Mouse (Mus musculus): ENCODE data around the gene Taar3. TPM values are rescaled to one million over a fixed set of nuclear protein-coding genes. Genes with fewer than 3 reads are reported as not detected.

Gene Taar3
- polyA plus RNA-seq, 1 experiment: not detected

- no peak for TF ChIP-seq MYOD1 (IDR thresholded peaks at IDR 0.05; ENCODE audit: control insufficient read depth in 1 of 3, insufficient read length in 2 of 3, low read depth in 2 of 3)
- TF ChIP-seq USF1 (IDR thresholded peaks at IDR 0.05; ENCODE audit: low read depth): no peak
- no peak for TF ChIP-seq TCF12 (IDR thresholded peaks at IDR 0.05; ENCODE audit: insufficient read depth, poor library complexity, severe bottlenecking)
- TF ChIP-seq POLR2AphosphoS2 (IDR thresholded peaks at IDR 0.05; ENCODE audit: insufficient read length, low read depth): no peak
- TF ChIP-seq POLR2A (IDR thresholded peaks at IDR 0.05; ENCODE audit: insufficient read length, low read depth): no peak
- no peak for TF ChIP-seq REST (IDR thresholded peaks at IDR 0.05; ENCODE audit: insufficient read depth, insufficient read length)
- TF ChIP-seq MAX (IDR thresholded peaks at IDR 0.05; ENCODE audit: low read depth): no peak
- TF ChIP-seq TCF3 (IDR thresholded peaks at IDR 0.05; ENCODE audit: insufficient read length, low read depth): no peak
- no peak for TF ChIP-seq SRF (IDR thresholded peaks at IDR 0.05; ENCODE audit: control insufficient read depth, insufficient read length, low read depth)
- no peak for TF ChIP-seq MYOG (IDR thresholded peaks at IDR 0.05; ENCODE audit: control insufficient read depth in 1 of 3, insufficient read depth in 1 of 3, insufficient read length in 2 of 3, low read depth in 2 of 3)
- no peak for TF ChIP-seq CEBPB (IDR thresholded peaks at IDR 0.05; ENCODE audit: insufficient read depth, poor library complexity, severe bottlenecking)
- no peak for TF ChIP-seq E2F4 (IDR thresholded peaks at IDR 0.05; ENCODE audit: insufficient read depth)
- H3K27me3 ChIP-seq (ENCODE audit: control insufficient read depth, insufficient read depth, insufficient read length): peaks cover 5% of the 10 kb centered on the region
- H3K79me2 ChIP-seq (ENCODE audit: control insufficient read depth, insufficient read depth): no peaks in the 10 kb centered on the region
- no peak within 1 kb of the TSS for H3K4me2 ChIP-seq (ENCODE audit: low read depth)
- H3K36me3 ChIP-seq (ENCODE audit: control insufficient read depth, insufficient read depth): no peaks in the 10 kb centered on the region
- no peak within 1 kb of the TSS for H3ac ChIP-seq (ENCODE audit: control insufficient read depth, insufficient read length)
- no peak within 1 kb of the TSS for H3K4me3 ChIP-seq
Observed at GRCm38 (mm10) chr10:23993381-23993780, 44.0 kb downstream of the Taar3 start, which contains the start of gene Taar7a. Taar7a (minus strand) TSS chr10:23993481.

DNA sequence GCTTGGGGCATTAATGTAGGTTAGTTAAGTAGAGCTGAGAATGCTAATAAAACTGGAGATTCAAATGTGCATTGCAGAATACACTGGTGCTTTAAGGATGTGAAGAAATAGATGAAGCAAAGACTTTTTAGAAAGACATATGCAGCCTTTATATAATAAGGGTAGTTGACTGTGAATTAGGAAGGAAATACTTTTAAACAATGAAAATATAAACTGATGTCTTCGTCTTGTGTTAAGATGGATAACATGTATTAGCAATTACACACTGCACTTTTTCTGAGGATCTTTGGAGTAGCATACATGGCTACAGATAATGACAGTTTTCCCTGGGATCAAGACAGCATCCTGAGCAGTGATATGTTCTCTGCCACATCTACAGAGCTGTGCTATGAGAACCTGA, 50.3 kb downstream of the Taar3 start, which contains the start of gene Taar7b:
Gene Taar7b (plus strand): TSS at position 301 of the 400 bp plus-strand sequence.
- Histone ChIP-seq H3K79me2 (ENCODE audit: control insufficient read depth, insufficient read depth) (no peaks in the 10 kb centered on the region), H3ac (ENCODE audit: control insufficient read depth, insufficient read length) (no peak within 1 kb of the TSS), H3K4me2 (ENCODE audit: low read depth) (no peak within 1 kb of the TSS), H3K4me3 (no peak within 1 kb of the TSS), H3K27me3 (ENCODE audit: control insufficient read depth, insufficient read depth, insufficient read length) (no peaks in the 10 kb centered on the region), H3K36me3 (ENCODE audit: control insufficient read depth, insufficient read depth) (no peaks in the 10 kb centered on the region)
- no peak for TF ChIP-seq REST (IDR thresholded peaks at IDR 0.05; ENCODE audit: insufficient read depth, insufficient read length)
- TF ChIP-seq TCF12 (IDR thresholded peaks at IDR 0.05; ENCODE audit: insufficient read depth, poor library complexity, severe bottlenecking): no peak
- TF ChIP-seq MAX (IDR thresholded peaks at IDR 0.05; ENCODE audit: low read depth): no peak
- TF ChIP-seq POLR2AphosphoS2 (IDR thresholded peaks at IDR 0.05; ENCODE audit: insufficient read length, low read depth): no peak
- no peak for TF ChIP-seq TCF3 (IDR thresholded peaks at IDR 0.05; ENCODE audit: insufficient read length, low read depth)
- no peak for TF ChIP-seq CEBPB (IDR thresholded peaks at IDR 0.05; ENCODE audit: insufficient read depth, poor library complexity, severe bottlenecking)
- no peak for TF ChIP-seq E2F4 (IDR thresholded peaks at IDR 0.05; ENCODE audit: insufficient read depth)
- TF ChIP-seq MYOG (IDR thresholded peaks at IDR 0.05; ENCODE audit: control insufficient read depth in 1 of 3, insufficient read depth in 1 of 3, insufficient read length in 2 of 3, low read depth in 2 of 3): no peak
- TF ChIP-seq POLR2A (IDR thresholded peaks at IDR 0.05; ENCODE audit: insufficient read length, low read depth): no peak
- no peak for TF ChIP-seq USF1 (IDR thresholded peaks at IDR 0.05; ENCODE audit: low read depth)
- no peak for TF ChIP-seq MYOD1 (IDR thresholded peaks at IDR 0.05; ENCODE audit: control insufficient read depth in 1 of 3, insufficient read length in 2 of 3, low read depth in 2 of 3)
- no peak for TF ChIP-seq SRF (IDR thresholded peaks at IDR 0.05; ENCODE audit: control insufficient read depth, insufficient read length, low read depth)

Other genes starting within 250 kb of the Taar3 start
- gene Rps12, start 162.3 kb upstream of the Taar3 start, polyA plus RNA-seq (2012; fragmentation: generic; extraction: Trizol): 4,767 TPM
- gene Slc18b1, start 152.6 kb upstream of the Taar3 start, polyA plus RNA-seq (2012; fragmentation: generic; extraction: Trizol): 7.0 TPM
- gene Vnn3, start 98.1 kb upstream of the Taar3 start, polyA plus RNA-seq (2012; fragmentation: generic; extraction: Trizol): not detected
- gene Vnn1, start 54.9 kb upstream of the Taar3 start, polyA plus RNA-seq (2012; fragmentation: generic; extraction: Trizol): not detected
- gene Taar1, start 29.2 kb upstream of the Taar3 start, polyA plus RNA-seq (2012; fragmentation: generic; extraction: Trizol): not detected
- not detected for gene Taar2, start 11.0 kb upstream of the Taar3 start, polyA plus RNA-seq (2012; fragmentation: generic; extraction: Trizol)
- gene Taar4, start 10.9 kb downstream of the Taar3 start, polyA plus RNA-seq (2012; fragmentation: generic; extraction: Trizol): not detected
- not detected for gene Taar5, start 21.1 kb downstream of the Taar3 start, polyA plus RNA-seq (2012; fragmentation: generic; extraction: Trizol)
- not detected for gene Taar6, start 36.1 kb downstream of the Taar3 start, polyA plus RNA-seq (2012; fragmentation: generic; extraction: Trizol)
- gene Taar7a, start 43.9 kb downstream of the Taar3 start, polyA plus RNA-seq (2012; fragmentation: generic; extraction: Trizol): not detected
- gene Taar7b, start 50.4 kb downstream of the Taar3 start, polyA plus RNA-seq (2012; fragmentation: generic; extraction: Trizol): not detected
- not detected for gene Taar7d, start 77.7 kb downstream of the Taar3 start, polyA plus RNA-seq (2012; fragmentation: generic; extraction: Trizol)
- not detected for gene Taar7e, start 88.1 kb downstream of the Taar3 start, polyA plus RNA-seq (2012; fragmentation: generic; extraction: Trizol)
- not detected for gene Taar7f, start 100.0 kb downstream of the Taar3 start, polyA plus RNA-seq (2012; fragmentation: generic; extraction: Trizol)
- not detected for gene Taar8a, start 126.9 kb downstream of the Taar3 start, polyA plus RNA-seq (2012; fragmentation: generic; extraction: Trizol)
- gene Taar8b, start 142.7 kb downstream of the Taar3 start, polyA plus RNA-seq (2012; fragmentation: generic; extraction: Trizol): not detected
- not detected for gene Taar8c, start 152.4 kb downstream of the Taar3 start, polyA plus RNA-seq (2012; fragmentation: generic; extraction: Trizol)
- gene Taar9, start 160.0 kb downstream of the Taar3 start, polyA plus RNA-seq (2012; fragmentation: generic; extraction: Trizol): not detected
- gene Stx7, start 199.7 kb downstream of the Taar3 start, polyA plus RNA-seq (2012; fragmentation: generic; extraction: Trizol): 54.6 TPM

Measured in myocyte (in vitro differentiated cells).